7 mouse cellular contexts compared by ENCODE assay signal in genomic region chr11:116672595-116672994, GRCm38 (mm10). TPM values are rescaled to one million over a fixed set of nuclear protein-coding genes. Genes with fewer than 3 reads are reported as not detected.
A peak's percentile ranks its signal among the peaks of the same experiment; 100 is the strongest.
DNase-seq lines count a peak whose midpoint lies in the region; ATAC-seq and TF ChIP-seq lines count a peak whose summit lies in the region.

No protein-coding gene starts in this region.

- WGBS in forebrain, embryonic 14.5 days: 21% methylated on average over 7 of the region's 7 CpGs
- WGBS in liver, embryonic 15.5 days (ENCODE audit: insufficient replicate concordance): 9% methylated on average over 7 of the region's 7 CpGs

- no peak for TF ChIP-seq CTCF in E14TG2a.4 (conservative IDR thresholded peaks at IDR 0.05; ENCODE audit: low read length)

- peak overlapping the region; percentile 83 for H3K9ac ChIP-seq in forebrain, embryonic 14.5 days (ENCODE audit: low read length)
- peak overlapping the region; percentile 75 for H3K9ac ChIP-seq in liver, embryonic 15.5 days

- H3K4me2 ChIP-seq in forebrain, embryonic 14.5 days (ENCODE audit: low read length): peak overlapping the region; percentile 66
- peak overlapping the region; percentile 86 for H3K4me2 ChIP-seq in liver, embryonic 15.5 days

- peak; percentile 76 for DNase-seq in 416B (ENCODE audit: low read depth)
- no peak for DNase-seq in forebrain, embryonic 14.5 days (ENCODE audit: low spot score)
- no peak for DNase-seq in adrenal gland, adult (ENCODE audit: inconsistent age in 2 of 2, low spot score in 1 of 2)
- DNase-seq in ovary, postnatal 10 days (ENCODE audit: low spot score): no peak
- DNase-seq in lung, adult 18-20 months: no peak

- peaks cover 8% of the 10 kb centered on the region; the same call in 1 of the 2 replicates for H3K27me3 ChIP-seq in E14TG2a.4 (ENCODE audit: insufficient read depth, low read length)
- H3K27me3 ChIP-seq in forebrain, embryonic 14.5 days (replicated peaks; ENCODE audit: control insufficient read depth, insufficient read depth, low read length): no peaks in the 10 kb centered on the region
- peaks cover 15% of the 10 kb centered on the region; the same call in 1 of the 2 replicates for H3K27me3 ChIP-seq in liver, embryonic 15.5 days

- no peaks in the 10 kb centered on the region for H3K9me3 ChIP-seq in E14TG2a.4 (ENCODE audit: low read length)
- H3K9me3 ChIP-seq in forebrain, embryonic 14.5 days (replicated peaks; ENCODE audit: control insufficient read depth, low read length): no peaks in the 10 kb centered on the region
- H3K9me3 ChIP-seq in liver, embryonic 15.5 days (replicated peaks): no peaks in the 10 kb centered on the region

- H3K36me3 ChIP-seq in E14TG2a.4 (ENCODE audit: insufficient read depth, low read length): peaks cover 58% of the 10 kb centered on the region
- H3K36me3 ChIP-seq in forebrain, embryonic 14.5 days (ENCODE audit: control insufficient read depth, insufficient read depth, low read length): peaks cover 48% of the 10 kb centered on the region
- peaks cover 47% of the 10 kb centered on the region for H3K36me3 ChIP-seq in liver, embryonic 15.5 days (replicated peaks)

- ATAC-seq in forebrain, embryonic 14.5 days: no peak
- no peak for ATAC-seq in liver, embryonic 15.5 days (ENCODE audit: insufficient read depth)

- H3K4me1 ChIP-seq in E14TG2a.4 (replicated peaks; ENCODE audit: low read depth, low read length): peaks cover 73% of the 10 kb centered on the region
- H3K4me1 ChIP-seq in forebrain, embryonic 14.5 days (ENCODE audit: control insufficient read depth, insufficient read depth, low read length): peaks cover 9% of the 10 kb centered on the region
- peaks cover 68% of the 10 kb centered on the region for H3K4me1 ChIP-seq in liver, embryonic 15.5 days (replicated peaks)

- H3K27ac ChIP-seq in forebrain, embryonic 14.5 days (ENCODE audit: low read depth, low read length): no peak overlapping the region
- peak overlapping the region; percentile 68 for H3K27ac ChIP-seq in liver, embryonic 15.5 days (replicated peaks)

- H3K4me3 ChIP-seq in E14TG2a.4 (replicated peaks; ENCODE audit: low read length): peak overlapping the region; percentile 99
- peak overlapping the region; percentile 71 for H3K4me3 ChIP-seq in forebrain, embryonic 14.5 days (ENCODE audit: low read depth, low read length)
- H3K4me3 ChIP-seq in liver, embryonic 15.5 days (replicated peaks): peak overlapping the region; percentile 75

RNA-seq across cellular contexts. Expression of gene Cygb, which starts 18.5 kb away (rescaled TPM):
- 14.7 and 15.4 TPM in 2 replicates for polyA plus RNA-seq in forebrain, embryonic 14.5 days (2014; fragmentation: Nextera tagmentation; extraction: Ambion mirVana)
- polyA plus RNA-seq in liver, embryonic 15.5 days (2015; fragmentation: Nextera tagmentation; extraction: Ambion mirVana): 0.84 and 1.0 TPM in 2 replicates

RNA-seq across cellular contexts. Expression of gene Prcd, which starts 19.3 kb away (rescaled TPM):
- polyA plus RNA-seq in forebrain, embryonic 14.5 days (2014; fragmentation: Nextera tagmentation; extraction: Ambion mirVana): 1.4 and 1.7 TPM in 2 replicates
- 0.16 and 0.29 TPM in 2 replicates for polyA plus RNA-seq in liver, embryonic 15.5 days (2015; fragmentation: Nextera tagmentation; extraction: Ambion mirVana)

RNA-seq across cellular contexts. Expression of gene Rhbdf2, which starts 45.8 kb away (rescaled TPM):
- 0.61 TPM in 2 replicates for polyA plus RNA-seq in forebrain, embryonic 14.5 days (2014; fragmentation: Nextera tagmentation; extraction: Ambion mirVana)
- polyA plus RNA-seq in liver, embryonic 15.5 days (2015; fragmentation: Nextera tagmentation; extraction: Ambion mirVana): 7.2 and 7.5 TPM in 2 replicates
